Mouse (Mus musculus) myocyte (in vitro differentiated cells): ENCODE data around the gene Tcta. TPM values are rescaled to one million over a fixed set of nuclear protein-coding genes. Genes with fewer than 3 reads are reported as not detected.
A peak's percentile ranks its signal among the peaks of the same experiment; 100 is the strongest.

ENCODE experiments used
- H3K27me3 ChIP-seq: one replicate; pipeline ENCODE4 v1.6.1; 2011; ENCODE audit not compliant: control insufficient read depth, insufficient read depth, insufficient read length
- H3K36me3 ChIP-seq: one replicate; pipeline ENCODE4 v1.6.1; 2011; ENCODE audit not compliant: control insufficient read depth, insufficient read depth
- H3K4me2 ChIP-seq: one replicate; pipeline ENCODE4 v1.6.1; 2011; ENCODE audit warnings: low read depth, control low read depth
- H3K4me3 ChIP-seq: one replicate; pipeline ENCODE4 v1.5.1; 2011; ENCODE audit warnings: mild to moderate bottlenecking, control low read depth, moderate library complexity
- H3K79me2 ChIP-seq: one replicate; pipeline ENCODE4 v1.6.1; 2011; ENCODE audit not compliant: control insufficient read depth, insufficient read depth
- H3ac ChIP-seq: one replicate; pipeline ENCODE4 v1.6.1; 2011; ENCODE audit not compliant: control insufficient read depth, insufficient read length
- CEBPB ChIP-seq: IDR thresholded peaks from 2 replicates; pipeline ENCODE4 v1.6.1; 2011; ENCODE audit warnings: mild to moderate bottlenecking, moderate library complexity; ENCODE audit not compliant: poor library complexity, insufficient read depth, severe bottlenecking
- E2F4 ChIP-seq: IDR thresholded peaks from one replicate; pipeline ENCODE4 v1.6.1; 2011; ENCODE audit warnings: mild to moderate bottlenecking, control low read depth, moderate library complexity; ENCODE audit not compliant: insufficient read depth
- MAX ChIP-seq: IDR thresholded peaks from one replicate; pipeline ENCODE4 v1.6.1; 2011; ENCODE audit warnings: low read depth, mild to moderate bottlenecking, control low read depth
- MYOD1 ChIP-seq, 3 experiments: IDR thresholded peaks; one replicate each; pipeline ENCODE4 v1.6.1; 2011; ENCODE audit warnings: control low read depth in 2 of 3, low read depth in 2 of 3, mild to moderate bottlenecking in 2 of 3, moderate library complexity in 1 of 3; ENCODE audit not compliant: insufficient read length in 2 of 3, control insufficient read depth in 1 of 3
- MYOG ChIP-seq, 3 experiments: IDR thresholded peaks; one replicate each; pipeline ENCODE4 v1.6.1; 2011; ENCODE audit warnings: control low read depth in 2 of 3, low read depth in 2 of 3, mild to moderate bottlenecking in 2 of 3; ENCODE audit not compliant: insufficient read length in 2 of 3, control insufficient read depth in 1 of 3, insufficient read depth in 1 of 3
- POLR2A ChIP-seq: IDR thresholded peaks from one replicate; pipeline ENCODE4 v1.6.1; 2011; ENCODE audit warnings: low read depth, mild to moderate bottlenecking, control low read depth, moderate library complexity; ENCODE audit not compliant: insufficient read length
- POLR2AphosphoS2 ChIP-seq: IDR thresholded peaks from one replicate; pipeline ENCODE4 v1.6.1; 2011; ENCODE audit warnings: low read depth, control low read depth; ENCODE audit not compliant: insufficient read length
- REST ChIP-seq: IDR thresholded peaks from one replicate; pipeline ENCODE4 v1.6.1; 2011; ENCODE audit warnings: mild to moderate bottlenecking, control low read depth, moderate library complexity; ENCODE audit not compliant: insufficient read depth, insufficient read length
- SRF ChIP-seq: IDR thresholded peaks from one replicate; pipeline ENCODE4 v1.6.1; 2011; ENCODE audit warnings: low read depth; ENCODE audit not compliant: control insufficient read depth, insufficient read length
- TCF12 ChIP-seq: IDR thresholded peaks from one replicate; pipeline ENCODE4 v1.6.1; 2011; ENCODE audit warnings: mild to moderate bottlenecking, control low read depth; ENCODE audit not compliant: poor library complexity, insufficient read depth, severe bottlenecking
- TCF3 ChIP-seq: IDR thresholded peaks from one replicate; pipeline ENCODE4 v1.6.1; 2011; ENCODE audit warnings: low read depth, control low read depth; ENCODE audit not compliant: insufficient read length
- USF1 ChIP-seq: IDR thresholded peaks from one replicate; pipeline ENCODE4 v1.6.1; 2011; ENCODE audit warnings: low read depth, mild to moderate bottlenecking, control low read depth, moderate library complexity
- polyA plus RNA-seq: library from polyadenylated mRNA; unstranded; fragments of >200 nt; fragmentation: generic; extraction: Trizol; gene quantifications from one replicate; pipeline ENCODE4 v1.2.1, GENCODE M21; 2012; ENCODE audit warnings: missing spikeins

The Tcta gene
- polyA plus RNA-seq, 1 experiment = 29.8 TPM

GRCm38 (mm10) chr9:108304716-108305115, 1.2 kb downstream of the Tcta start:
- Histone ChIP-seq H3K27me3 (no peaks in the 10 kb centered on the region), H3ac (peak overlapping the region; percentile 95), H3K4me2 (peak overlapping the region; percentile 84), H3K4me3 (peak overlapping the region; percentile 85), H3K36me3 (no peaks in the 10 kb centered on the region), H3K79me2 (peaks cover 41% of the 10 kb centered on the region)
- TF ChIP-seq POLR2AphosphoS2 = no peak
- no peak for TF ChIP-seq TCF3
- TF ChIP-seq CEBPB = no peak
- no peak for TF ChIP-seq TCF12
- TF ChIP-seq SRF = no peak
- no peak for TF ChIP-seq MYOG (IDR thresholded peaks at IDR 0.05; ENCODE audit: control insufficient read depth in 1 of 3, insufficient read depth in 1 of 3, insufficient read length in 2 of 3, low read depth in 2 of 3)
- no peak for TF ChIP-seq USF1
- no peak for TF ChIP-seq MAX

DNA sequence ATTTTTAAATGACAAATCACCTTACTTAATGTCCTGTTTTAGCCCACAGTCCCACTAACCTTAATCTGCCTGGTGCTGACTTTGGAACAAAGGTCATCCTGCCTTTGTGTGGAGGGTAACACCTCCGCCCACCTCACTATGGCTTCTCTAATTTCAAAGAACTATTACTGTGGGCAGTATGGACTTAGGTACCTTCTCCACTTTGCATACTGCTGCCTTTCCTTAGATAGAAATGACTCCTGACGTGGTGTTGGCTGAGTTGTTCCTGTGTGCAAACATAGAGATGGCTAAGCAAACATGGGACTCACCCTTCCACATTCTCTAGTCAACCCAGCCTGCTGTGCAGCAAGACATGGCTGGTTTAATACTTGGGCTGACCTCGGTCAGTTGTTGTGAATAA, 4.1 kb downstream of the Tcta start:
- H3K36me3 ChIP-seq = no peaks in the 10 kb centered on the region
- no peak overlapping the region for H3K4me3 ChIP-seq
- peaks cover 13% of the 10 kb centered on the region for H3K79me2 ChIP-seq
- no peak overlapping the region for H3ac ChIP-seq
- no peaks in the 10 kb centered on the region for H3K27me3 ChIP-seq
- TF ChIP-seq TCF3 (no peak), POLR2AphosphoS2 (peak; percentile 17), MYOD1 (IDR thresholded peaks at IDR 0.05; ENCODE audit: control insufficient read depth in 1 of 3, insufficient read length in 2 of 3, low read depth in 2 of 3) (no peak), CEBPB (no peak)
- no peak overlapping the region for H3K4me2 ChIP-seq

- H3K27me3 ChIP-seq = no peaks in the 10 kb centered on the region
- TF ChIP-seq TCF3 = no peak
- peak; percentile 34 for TF ChIP-seq POLR2AphosphoS2
- no peak for TF ChIP-seq USF1
- H3K36me3 ChIP-seq = peaks cover 4% of the 10 kb centered on the region
- no peak within 1 kb of the TSS for H3K4me2 ChIP-seq
- no peak within 1 kb of the TSS for H3K4me3 ChIP-seq
- no peak within 1 kb of the TSS for H3ac ChIP-seq
- H3K79me2 ChIP-seq = no peaks in the 10 kb centered on the region
Observed at GRCm38 (mm10) chr9:108296453-108297355, 9.3 kb downstream of the Tcta start, which contains the start of gene Amt. Gene Amt, plus strand, starts transcription at chr9:108296853.

DNA sequence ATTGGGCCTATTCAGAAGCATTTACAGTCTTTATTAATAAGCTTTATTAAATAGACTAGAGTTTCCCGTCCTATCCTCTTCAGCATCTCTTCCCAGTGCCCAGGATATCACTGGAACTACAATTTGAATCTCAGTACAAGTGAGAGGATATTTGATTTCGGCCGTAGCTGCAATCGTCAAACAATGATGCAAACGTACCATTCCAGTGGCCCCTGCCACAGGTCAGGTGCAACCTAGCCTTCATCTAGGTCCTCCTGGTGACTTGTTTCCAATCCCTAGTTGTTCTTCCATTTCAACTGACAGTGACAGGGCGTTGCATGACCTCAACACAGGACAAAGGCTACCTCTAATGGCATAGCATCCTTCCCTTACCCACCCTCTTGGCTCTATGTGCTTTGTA, 15.2 kb downstream of the Tcta start:
- H3K27me3 ChIP-seq = no peaks in the 10 kb centered on the region
- H3K79me2 ChIP-seq = no peaks in the 10 kb centered on the region
- H3K36me3 ChIP-seq = peaks cover 4% of the 10 kb centered on the region
- H3K4me2 ChIP-seq = peak overlapping the region; percentile 94
- no peak overlapping the region for H3ac ChIP-seq
- TF ChIP-seq CEBPB (no peak), MAX (no peak), REST (no peak), MYOG (IDR thresholded peaks at IDR 0.05; ENCODE audit: control insufficient read depth in 1 of 3, insufficient read depth in 1 of 3, insufficient read length in 2 of 3, low read depth in 2 of 3) (no peak), E2F4 (no peak), TCF12 (no peak), MYOD1 (IDR thresholded peaks at IDR 0.05; ENCODE audit: control insufficient read depth in 1 of 3, insufficient read length in 2 of 3, low read depth in 2 of 3) (no peak), POLR2A (no peak), SRF (no peak), POLR2AphosphoS2 (no peak), USF1 (no peak), TCF3 (no peak)
- H3K4me3 ChIP-seq = peak overlapping the region; percentile 63

GRCm38 (mm10) chr9:108290016-108290750, 15.8 kb downstream of the Tcta start, which contains the start of gene Nicn1:
Gene Nicn1, plus strand, starts transcription at chr9:108290429.
- no peaks in the 10 kb centered on the region for H3K79me2 ChIP-seq
- peak within 1 kb of the TSS; percentile 94 for H3K4me2 ChIP-seq
- H3K27me3 ChIP-seq = no peaks in the 10 kb centered on the region
- peak within 1 kb of the TSS; percentile 63 for H3K4me3 ChIP-seq
- peak; percentile 21 for TF ChIP-seq POLR2A
- no peak for TF ChIP-seq E2F4
- peak within 1 kb of the TSS; percentile 41 for H3ac ChIP-seq
- H3K36me3 ChIP-seq = peaks cover 4% of the 10 kb centered on the region
